Mouse (Mus musculus) embryo, embryonic 11.5 days (tissue): ENCODE results near the gene Foxc2.

ENCODE experiments used
- DNase-seq: peaks from one replicate; pipeline ENCODE4 v3.0.0-alpha.2; 2012; ENCODE audit warnings: low read depth, low spot score

The Foxc2 gene

DNA sequence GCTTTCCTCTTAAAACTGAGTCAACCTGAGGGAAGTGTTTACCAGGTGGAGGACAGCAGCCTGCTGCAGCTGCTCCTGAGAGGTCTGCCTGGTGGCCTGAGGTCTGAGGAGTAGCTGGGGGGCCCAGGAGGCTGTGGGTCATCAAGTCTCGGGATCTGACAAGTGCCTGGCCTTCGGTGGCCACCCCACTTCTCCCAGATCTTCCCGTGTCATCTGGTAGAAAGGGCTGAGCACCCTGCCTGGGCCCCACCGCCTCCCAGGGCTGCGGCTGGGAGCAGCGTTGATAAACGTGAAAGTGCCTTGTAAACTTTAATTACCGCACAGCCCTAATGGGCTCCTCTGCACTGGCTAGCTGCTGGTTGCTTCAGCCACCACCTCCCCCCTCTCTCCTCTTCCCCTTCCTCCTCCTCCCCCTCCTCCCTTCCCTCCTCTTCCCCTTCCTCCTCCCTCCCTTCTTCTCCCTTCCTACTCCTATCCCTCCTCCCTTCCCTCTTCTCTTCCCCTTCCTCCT lies 32.7 kb downstream of the Foxc2 start:
- no peak for DNase-seq

DNA sequence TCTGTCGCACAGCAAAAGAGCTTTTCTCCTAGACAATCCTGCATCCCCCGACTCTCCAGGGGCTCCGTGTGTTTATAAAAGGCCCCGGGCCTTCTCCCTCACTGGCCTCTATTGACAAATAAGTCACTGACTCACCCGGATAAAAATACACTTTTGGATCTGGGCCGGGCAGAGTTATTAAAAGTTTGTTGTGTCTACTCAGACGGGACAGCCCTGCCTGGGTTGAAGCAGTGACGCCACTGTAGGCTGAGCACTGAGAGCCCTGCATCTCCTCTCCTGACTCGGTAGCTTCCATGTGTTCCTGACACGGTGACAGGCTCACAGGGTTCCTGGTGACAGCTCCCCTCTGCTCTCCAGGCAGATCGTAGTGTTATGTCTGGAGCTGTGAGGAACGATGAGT lies 36.4 kb downstream of the Foxc2 start:
- DNase-seq, result no peak

DNA sequence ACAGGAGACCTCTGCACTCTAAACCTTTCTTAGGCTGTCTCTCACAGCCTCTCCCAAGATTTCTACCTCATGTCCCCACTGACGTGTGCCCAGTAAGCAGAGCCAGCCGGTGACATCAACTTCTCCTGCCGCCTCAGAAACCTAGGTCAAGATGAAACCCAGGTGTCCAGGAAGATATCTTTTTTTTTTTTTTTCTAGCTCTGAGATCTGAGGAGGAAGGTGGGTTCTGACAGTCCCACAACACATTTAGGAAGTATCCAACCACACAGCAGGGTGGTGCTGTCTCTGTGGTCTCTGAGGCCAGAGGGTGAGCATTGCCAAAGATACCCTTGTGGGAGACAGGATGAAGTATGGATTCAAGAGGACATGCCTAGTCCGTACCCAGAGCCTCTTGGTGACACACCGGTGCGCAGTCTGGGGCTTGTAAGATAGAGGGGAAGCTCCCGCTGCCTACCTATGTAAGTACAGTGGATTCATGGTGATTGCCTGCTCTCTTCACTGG lies 41.1 kb downstream of the Foxc2 start:
- no peak for DNase-seq

DNA sequence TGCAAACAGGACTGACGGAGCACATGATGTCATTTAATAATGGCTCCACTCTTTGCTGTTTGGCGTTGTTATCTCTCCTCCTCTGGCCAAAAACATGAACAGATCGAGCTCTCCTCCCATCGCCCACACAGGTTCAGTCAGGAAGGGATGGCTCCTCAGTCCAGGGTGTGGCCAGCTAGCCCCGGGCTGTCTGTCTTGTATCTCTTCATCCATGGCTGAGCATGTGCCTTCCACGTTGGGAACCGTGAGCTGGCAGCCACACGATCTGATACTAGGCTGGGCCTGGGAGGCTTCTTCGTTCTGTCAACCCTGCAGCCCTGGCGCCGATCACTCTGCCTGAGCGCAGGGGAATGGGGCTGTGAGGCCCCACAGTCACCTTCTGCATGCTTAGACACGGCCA lies 42.8 kb downstream of the Foxc2 start:
- DNase-seq, result no peak

DNA sequence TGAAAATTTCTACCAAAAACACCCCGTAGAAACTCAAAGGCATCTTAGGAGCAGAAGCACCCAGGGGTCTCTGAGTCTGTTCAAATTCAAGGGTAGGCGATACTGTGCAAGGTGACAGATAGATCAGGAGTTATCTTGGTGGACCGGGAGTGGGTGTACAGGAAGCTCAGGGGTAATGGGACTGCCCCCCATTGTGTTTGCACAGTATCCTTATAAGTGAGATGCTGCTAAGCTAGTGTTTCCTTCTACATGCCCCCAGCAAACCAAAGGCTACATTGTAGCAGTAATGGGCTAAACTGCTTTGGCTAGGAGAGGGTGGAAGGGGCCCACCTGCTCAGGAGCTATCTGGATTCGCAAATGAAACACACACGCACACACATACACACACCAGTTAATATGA lies 45.5 kb downstream of the Foxc2 start:
- no peak for DNase-seq

DNA sequence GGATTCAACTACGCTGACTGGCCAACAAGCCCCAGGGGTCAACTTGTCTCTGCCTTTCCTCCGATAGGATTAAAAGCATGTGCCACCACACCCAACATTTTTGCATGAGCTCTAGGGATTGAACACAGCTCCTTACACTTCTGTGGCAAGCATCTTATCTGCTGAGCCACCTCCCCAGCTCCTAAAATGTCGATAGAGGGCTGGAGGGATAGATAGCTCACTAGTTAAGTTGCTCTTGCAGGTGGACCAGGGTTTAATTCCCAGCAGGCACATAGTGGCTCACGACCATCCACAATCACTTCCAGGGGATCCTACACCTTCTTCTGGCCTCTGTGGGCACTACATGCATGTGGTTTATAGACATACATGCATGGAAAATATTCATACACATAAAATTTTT lies 46.4 kb downstream of the Foxc2 start:
- DNase-seq, result no peak

DNA sequence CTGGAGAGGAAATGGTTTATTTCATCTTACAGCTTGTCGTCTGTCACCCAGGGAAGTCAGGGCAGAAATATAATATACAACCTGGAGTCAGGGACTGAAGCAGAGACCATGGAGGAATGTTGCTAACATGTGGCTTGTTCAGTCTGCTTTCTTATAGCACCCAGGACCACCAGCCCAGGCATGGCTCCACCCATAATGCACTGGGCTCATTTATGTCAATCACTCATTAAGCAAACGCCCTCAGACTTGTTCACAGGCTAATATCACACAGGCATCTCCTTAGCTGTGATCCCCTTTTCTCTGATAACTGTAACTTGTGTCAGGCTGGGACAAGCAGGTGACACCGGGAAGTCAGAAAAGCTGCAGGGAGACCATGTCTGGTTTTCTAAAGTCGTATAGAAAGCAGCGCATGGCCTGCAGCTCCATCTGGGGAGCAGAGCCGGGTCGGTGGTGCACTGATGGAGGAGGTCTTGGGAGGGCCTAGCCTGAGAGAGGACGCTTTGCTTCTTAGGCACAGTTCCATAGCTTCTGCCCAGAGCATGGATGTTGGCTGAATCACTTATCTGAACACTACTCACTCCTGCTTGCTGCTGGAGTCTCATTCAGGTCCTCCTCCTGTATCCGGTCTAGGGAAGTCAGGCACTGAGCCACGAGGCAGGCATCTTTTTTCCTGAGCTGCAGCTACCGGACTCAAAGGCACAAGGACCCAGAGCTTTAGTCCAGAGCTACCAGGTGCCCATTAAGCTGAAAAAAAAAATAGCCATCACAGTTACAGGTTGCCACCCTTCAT lies 47.1 kb downstream of the Foxc2 start:
- DNase-seq, result no peak

DNA sequence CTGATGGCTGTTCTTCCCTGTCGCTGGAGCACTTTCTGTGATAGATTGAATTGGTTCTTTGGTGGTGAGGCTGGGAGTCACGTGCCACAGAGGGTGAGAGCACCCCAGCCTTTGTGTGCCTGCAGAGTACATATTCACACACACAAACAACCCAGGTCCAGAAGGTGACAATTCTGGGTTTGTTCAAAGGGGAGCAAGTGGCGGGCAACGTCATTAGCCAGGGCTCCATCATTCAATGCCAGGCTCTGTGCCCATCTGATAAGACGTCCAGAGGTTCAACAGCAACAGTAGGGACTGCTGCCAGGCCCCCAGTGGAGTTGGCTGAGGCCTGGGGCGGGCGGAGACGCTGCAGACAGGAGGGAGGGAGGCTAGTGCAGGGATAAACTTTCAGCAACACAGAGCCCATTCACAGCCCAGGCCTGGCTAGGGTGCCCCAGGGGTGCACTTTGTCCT lies 48.1 kb downstream of the Foxc2 start:
- DNase-seq, result no peak

DNA sequence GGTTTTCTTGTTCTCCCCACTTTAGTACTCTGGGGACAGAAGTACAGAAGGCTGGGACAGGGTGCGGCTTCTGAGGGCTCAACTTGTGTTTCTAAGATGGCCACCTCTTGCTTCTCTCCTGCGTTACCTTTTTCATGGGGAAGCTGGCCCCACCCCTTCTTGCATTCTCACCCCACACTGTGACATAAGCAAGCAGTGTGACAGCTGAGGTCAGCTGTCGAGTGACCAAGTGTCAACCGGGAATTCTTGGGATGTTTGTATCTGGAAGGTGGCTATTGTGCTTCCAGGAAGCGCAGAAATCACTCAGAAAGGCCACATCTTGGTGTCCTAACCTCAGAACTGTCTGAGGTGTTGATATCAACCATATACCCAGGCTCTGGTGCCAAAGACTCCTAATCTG lies 52.1 kb downstream of the Foxc2 start:
- DNase-seq, result no peak
